Mouse (Mus musculus): ENCODE measurements around the gene Olfr90. TPM values are rescaled to one million over a fixed set of nuclear protein-coding genes. Genes with fewer than 3 reads are reported as not detected.
A peak's percentile ranks its signal among the peaks of the same experiment; 100 is the strongest.

Olfr90 gene
- polyA plus RNA-seq, 1 experiment from 2014 or later: not detected

DNA sequence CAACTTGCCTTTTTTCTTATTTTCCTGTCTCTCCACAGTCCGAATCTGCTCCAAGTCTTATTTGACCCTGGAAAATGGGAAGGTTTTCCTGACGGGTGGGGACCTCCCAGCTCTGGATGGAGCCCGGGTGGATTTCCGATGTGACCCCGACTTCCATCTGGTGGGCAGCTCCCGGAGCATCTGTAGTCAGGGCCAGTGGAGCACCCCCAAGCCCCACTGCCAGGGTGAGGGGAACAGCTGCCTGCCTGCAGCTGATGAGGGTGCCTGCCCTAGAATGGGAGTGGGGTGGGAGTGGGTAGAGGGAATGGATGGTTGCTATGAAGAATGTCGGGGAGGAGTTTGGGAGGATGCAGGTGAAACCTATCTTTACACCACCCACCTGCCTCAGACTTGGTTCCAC is 39.9 kb downstream of the Olfr90 start:
- Histone ChIP-seq H3K9me3 (ENCODE audit: low read length) (no peaks in the 10 kb centered on the region), H3K4me2 (replicated peaks; ENCODE audit: low read depth, low read length) (no peak overlapping the region), H3K36me3 (ENCODE audit: insufficient read depth, low read length) (0 out of 2 replicates have a peak, but pooled peaks cover 3% of the 10 kb centered on the region), H3K4me1 (ENCODE audit: insufficient read depth, low read length) (peaks cover 24% of the 10 kb centered on the region), H3K9ac (replicated peaks; ENCODE audit: low read length) (no peak overlapping the region), H3K27ac (ENCODE audit: low read length) (no peak overlapping the region), H3K27me3 (ENCODE audit: insufficient read depth, low read length) (no peaks in the 10 kb centered on the region), H3K4me3 (ENCODE audit: low read length) (no peak overlapping the region)
- 74% methylated on average over 7 of the region's 7 CpGs for WGBS
- no peak for ATAC-seq (ENCODE audit: low FRiP score, low TSS enrichment)

DNA sequence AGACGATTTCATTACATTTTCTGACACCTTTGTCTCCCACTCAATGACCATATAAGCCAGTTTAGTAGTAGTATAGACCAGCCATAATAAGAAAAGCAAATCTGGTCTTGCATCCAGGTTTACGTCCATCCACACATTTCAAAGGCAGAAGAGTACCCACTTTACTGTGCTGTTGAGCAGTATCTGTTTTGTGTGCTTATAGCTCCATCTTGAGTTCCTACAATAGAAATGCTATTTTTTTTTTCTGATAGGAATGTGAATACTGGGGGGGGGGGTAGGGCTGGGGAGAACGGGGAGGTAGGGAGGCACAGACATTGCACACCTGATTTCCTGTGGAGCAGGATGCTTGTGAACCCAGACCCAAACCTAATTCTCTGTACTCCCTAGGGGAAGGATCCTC is 40.3 kb downstream of the Olfr90 start:
- Histone ChIP-seq H3K9ac (replicated peaks; ENCODE audit: low read length) (no peak overlapping the region), H3K4me2 (replicated peaks; ENCODE audit: low read depth, low read length) (no peak overlapping the region), H3K4me1 (ENCODE audit: insufficient read depth, low read length) (peaks cover 24% of the 10 kb centered on the region), H3K4me3 (ENCODE audit: low read length) (no peak overlapping the region), H3K27me3 (ENCODE audit: insufficient read depth, low read length) (no peaks in the 10 kb centered on the region), H3K27ac (ENCODE audit: low read length) (no peak overlapping the region), H3K36me3 (ENCODE audit: insufficient read depth, low read length) (0 out of 2 replicates have a peak, but pooled peaks cover 3% of the 10 kb centered on the region), H3K9me3 (ENCODE audit: low read length) (no peaks in the 10 kb centered on the region)
- WGBS: 41% methylated on average over 3 of the region's 3 CpGs
- no peak for ATAC-seq (ENCODE audit: low FRiP score, low TSS enrichment)

DNA sequence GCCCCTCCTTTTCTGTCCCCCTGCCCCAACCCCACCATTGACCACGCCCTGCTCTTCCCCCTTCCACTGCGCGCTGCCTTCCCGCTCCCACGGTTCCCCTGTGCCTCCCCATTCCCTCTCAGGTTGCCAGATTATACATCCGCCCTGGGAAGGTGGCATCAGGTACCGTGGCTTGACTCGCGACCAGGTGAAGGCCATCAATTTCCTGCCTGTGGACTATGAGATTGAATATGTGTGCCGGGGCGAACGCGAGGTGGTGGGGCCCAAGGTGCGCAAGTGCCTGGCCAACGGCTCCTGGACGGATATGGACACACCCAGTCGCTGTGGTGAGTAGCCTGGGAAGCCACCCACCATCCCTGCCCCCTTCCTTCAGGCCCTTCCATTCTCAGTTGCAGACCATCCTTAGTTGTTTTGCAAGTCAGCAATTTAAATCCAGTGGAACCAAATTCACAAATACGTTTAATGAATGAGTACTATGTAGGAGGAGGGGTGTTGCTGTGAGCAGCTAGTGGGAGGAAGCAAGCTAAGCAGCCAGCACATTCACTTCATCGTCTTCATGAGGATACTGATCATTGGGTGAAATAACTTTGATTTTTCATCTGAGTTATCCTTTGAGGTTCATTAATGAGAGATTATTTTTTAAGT is 40.8 kb downstream of the Olfr90 start:
- no peaks in the 10 kb centered on the region for H3K27me3 ChIP-seq (ENCODE audit: insufficient read depth, low read length)
- peak overlapping the region; percentile 95 for H3K4me2 ChIP-seq (replicated peaks; ENCODE audit: low read depth, low read length)
- no peak overlapping the region; the same call in 1 of the 2 replicates for H3K9ac ChIP-seq (replicated peaks; ENCODE audit: low read length)
- 0 out of 2 replicates have a peak, but pooled peaks cover 2% of the 10 kb centered on the region for H3K36me3 ChIP-seq (ENCODE audit: insufficient read depth, low read length)
- no peak overlapping the region for H3K27ac ChIP-seq (ENCODE audit: low read length)
- H3K9me3 ChIP-seq (ENCODE audit: low read length): no peaks in the 10 kb centered on the region
- 23% methylated on average over 19 of the region's 19 CpGs for WGBS
- ATAC-seq (ENCODE audit: low FRiP score, low TSS enrichment): no peak
- peak overlapping the region; percentile 87 for H3K4me3 ChIP-seq (ENCODE audit: low read length)
- peaks cover 24% of the 10 kb centered on the region for H3K4me1 ChIP-seq (ENCODE audit: insufficient read depth, low read length)

DNA sequence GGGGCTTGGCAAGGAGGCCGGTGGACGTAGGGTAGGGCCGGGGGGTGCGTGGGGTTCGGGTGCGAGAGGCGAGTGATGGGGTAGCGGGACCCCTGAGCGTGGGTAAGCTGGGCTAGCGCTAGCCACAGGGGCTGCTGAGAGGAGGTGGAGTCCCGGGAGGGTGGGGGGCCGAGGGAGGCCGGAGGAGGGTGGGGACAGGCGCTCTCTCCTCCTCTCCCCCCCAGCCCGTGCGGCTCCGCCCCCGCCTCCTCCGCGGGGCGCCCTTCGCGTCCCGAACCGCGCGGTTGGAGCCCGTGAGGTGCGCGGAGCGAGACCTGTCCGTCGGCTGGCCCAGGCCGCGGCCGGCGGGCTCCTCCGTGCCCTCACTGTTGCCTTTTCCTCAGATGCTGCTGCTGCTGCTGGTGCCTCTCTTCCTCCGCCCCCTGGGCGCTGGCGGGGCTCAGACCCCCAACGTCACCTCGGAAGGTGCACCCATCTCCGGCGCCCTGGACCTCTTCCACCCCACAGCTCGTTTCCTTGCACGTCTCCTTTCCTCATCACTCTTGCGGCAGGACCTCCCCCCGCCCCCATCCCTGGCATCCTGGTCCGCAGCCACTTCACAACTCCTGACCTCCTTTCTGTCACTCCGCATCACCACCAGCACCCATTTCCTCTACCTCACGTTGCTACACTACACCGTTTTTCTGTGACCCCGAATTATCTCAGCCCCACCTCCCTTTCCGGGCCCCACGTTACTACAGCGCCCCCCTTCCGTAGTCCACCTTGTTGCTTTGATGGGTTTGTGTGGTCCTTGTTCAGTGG is 41.8 kb downstream of the Olfr90 start:
- Histone ChIP-seq H3K36me3 (ENCODE audit: insufficient read depth, low read length) (no peaks in the 10 kb centered on the region), H3K27me3 (ENCODE audit: insufficient read depth, low read length) (no peaks in the 10 kb centered on the region), H3K9me3 (ENCODE audit: low read length) (no peaks in the 10 kb centered on the region), H3K4me3 (ENCODE audit: low read length) (peak overlapping the region; percentile 87), H3K4me2 (replicated peaks; ENCODE audit: low read depth, low read length) (peak overlapping the region; percentile 95), H3K9ac (replicated peaks; ENCODE audit: low read length) (peak overlapping the region; percentile 93), H3K4me1 (ENCODE audit: insufficient read depth, low read length) (peaks cover 24% of the 10 kb centered on the region), H3K27ac (ENCODE audit: low read length) (peak overlapping the region; percentile 78)
- ATAC-seq (ENCODE audit: low FRiP score, low TSS enrichment): peak; percentile 75
- 0% methylated on average over 45 of the region's 58 CpGs for WGBS

DNA sequence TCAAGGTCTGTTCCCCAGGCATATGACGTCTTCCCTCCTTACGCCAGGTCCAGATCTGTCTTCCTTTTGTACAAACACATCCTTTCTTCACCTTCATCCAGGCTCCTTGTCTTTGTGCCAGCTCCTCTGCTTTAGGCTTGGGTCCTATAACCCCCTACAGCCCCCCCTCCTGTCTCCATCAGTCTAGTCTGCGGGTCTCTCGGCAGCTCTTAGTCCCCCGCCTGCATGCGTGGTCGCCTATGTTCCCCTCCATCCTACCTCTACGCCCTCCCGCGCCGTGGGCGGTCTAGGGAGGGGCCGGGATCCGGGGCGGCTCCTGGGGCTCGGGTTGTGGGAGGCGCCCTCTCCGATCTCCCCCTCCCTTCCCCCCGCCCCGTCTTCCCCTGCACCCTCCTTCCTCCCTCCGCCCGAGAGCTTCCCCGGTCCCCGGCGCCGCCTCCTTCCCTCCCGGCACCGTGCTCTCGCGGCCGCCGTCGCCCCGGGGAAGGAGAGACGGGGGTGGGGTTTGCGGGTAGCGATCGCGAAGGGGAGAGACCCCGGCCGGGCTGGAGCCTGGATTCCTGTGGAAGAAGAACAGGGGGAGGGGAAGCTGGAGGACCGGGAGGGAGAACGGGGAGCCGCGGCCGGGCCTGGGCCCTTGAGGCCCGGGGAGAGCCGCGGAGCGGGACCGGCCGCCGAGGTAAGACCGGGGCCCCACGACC is 42.5 kb downstream of the Olfr90 start, which contains the start of gene Gabbr1:
Gene Gabbr1 (plus strand): TSS at position 356 of the 701 bp plus-strand sequence.
- peaks cover 24% of the 10 kb centered on the region for H3K4me1 ChIP-seq (ENCODE audit: insufficient read depth, low read length)
- no peaks in the 10 kb centered on the region for H3K36me3 ChIP-seq (ENCODE audit: insufficient read depth, low read length)
- H3K4me2 ChIP-seq (replicated peaks; ENCODE audit: low read depth, low read length): peak within 1 kb of the TSS; percentile 95
- ATAC-seq (ENCODE audit: low FRiP score, low TSS enrichment): peak; percentile 88
- H3K9ac ChIP-seq (replicated peaks; ENCODE audit: low read length): peak within 1 kb of the TSS; percentile 93
- H3K27me3 ChIP-seq (ENCODE audit: insufficient read depth, low read length): no peaks in the 10 kb centered on the region
- H3K9me3 ChIP-seq (ENCODE audit: low read length): no peaks in the 10 kb centered on the region
- WGBS: under 1% methylated on average over 29 of the region's 55 CpGs
- peak within 1 kb of the TSS; percentile 87 for H3K4me3 ChIP-seq (ENCODE audit: low read length)
- peak within 1 kb of the TSS; percentile 78 for H3K27ac ChIP-seq (ENCODE audit: low read length)

DNA sequence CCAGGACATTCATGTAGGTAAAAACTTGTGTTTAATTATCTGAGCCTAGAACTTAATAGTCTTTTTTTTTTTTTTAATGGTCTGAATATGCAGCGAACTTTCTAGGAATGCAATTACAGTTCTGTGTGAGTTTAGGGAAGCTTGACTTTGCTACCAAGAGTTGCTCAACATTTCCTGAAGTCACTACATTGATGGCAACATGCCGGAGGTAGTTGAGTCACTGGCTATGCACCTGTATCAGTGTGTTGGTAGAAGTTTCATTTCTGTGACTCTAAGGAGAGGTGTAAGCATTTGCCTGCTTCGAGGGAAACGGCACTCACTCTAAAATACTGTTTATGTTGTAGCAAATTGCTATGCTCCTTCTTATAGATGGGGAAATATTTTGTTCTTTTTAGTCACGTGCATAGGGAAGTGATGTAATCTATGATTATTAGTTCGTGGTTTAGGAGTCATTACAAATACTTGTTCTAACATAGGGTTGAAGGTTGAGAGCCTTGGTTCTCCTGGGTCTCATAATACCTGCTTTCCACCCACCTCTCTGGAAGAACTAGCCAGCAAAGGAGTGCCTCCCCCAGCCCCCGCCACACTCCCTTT is 43.6 kb downstream of the Olfr90 start:
- WGBS: 66% methylated on average over 7 of the region's 7 CpGs
- Histone ChIP-seq H3K4me3 (ENCODE audit: low read length) (peak overlapping the region; percentile 87), H3K9me3 (ENCODE audit: low read length) (no peaks in the 10 kb centered on the region), H3K4me2 (replicated peaks; ENCODE audit: low read depth, low read length) (peak overlapping the region; percentile 95), H3K36me3 (ENCODE audit: insufficient read depth, low read length) (no peaks in the 10 kb centered on the region), H3K27ac (ENCODE audit: low read length) (no peak overlapping the region), H3K9ac (replicated peaks; ENCODE audit: low read length) (no peak overlapping the region; the same call in 1 of the 2 replicates), H3K27me3 (ENCODE audit: insufficient read depth, low read length) (no peaks in the 10 kb centered on the region), H3K4me1 (ENCODE audit: insufficient read depth, low read length) (peaks cover 21% of the 10 kb centered on the region)
- ATAC-seq (ENCODE audit: low FRiP score, low TSS enrichment): no peak

DNA sequence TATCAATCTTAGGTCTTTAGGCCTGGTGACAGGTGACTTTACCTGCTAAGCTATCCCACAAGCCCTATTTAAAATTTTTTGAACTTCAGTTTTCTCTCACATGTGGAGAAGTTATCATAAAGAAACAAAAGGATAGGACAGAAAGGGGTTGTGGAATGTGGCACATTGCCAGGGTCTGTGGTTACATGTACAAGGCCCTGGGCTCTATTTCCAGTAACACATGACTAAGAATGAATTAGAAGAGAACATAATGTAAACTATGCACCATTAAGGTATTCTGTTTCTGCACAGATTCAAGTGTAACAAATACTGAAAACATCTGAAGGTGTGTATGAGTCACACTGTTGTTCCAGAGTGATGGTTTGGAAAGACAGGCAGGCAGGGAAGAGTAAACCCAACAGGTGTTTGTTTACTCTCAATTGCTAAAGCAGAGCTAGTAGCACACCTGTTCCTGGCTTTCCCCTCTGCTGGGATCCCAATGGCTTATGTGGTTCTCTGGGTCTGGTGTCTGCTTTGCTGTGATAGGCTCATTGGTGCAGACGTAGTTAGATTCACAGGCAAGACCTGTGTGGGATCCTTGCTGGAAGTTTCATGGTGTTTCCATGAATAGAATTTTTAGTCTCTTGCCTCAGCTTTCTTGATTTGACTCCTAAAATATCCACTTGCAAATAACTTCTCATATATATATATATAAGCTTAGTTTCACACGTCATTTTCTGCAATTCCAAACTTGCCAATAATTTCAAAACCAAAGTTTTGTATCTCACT is 49.0 kb downstream of the Olfr90 start:
- 90% methylated on average over 2 of the region's 2 CpGs for WGBS
- no peak overlapping the region for H3K9ac ChIP-seq (replicated peaks; ENCODE audit: low read length)
- no peaks in the 10 kb centered on the region for H3K4me1 ChIP-seq (ENCODE audit: insufficient read depth, low read length)
- H3K9me3 ChIP-seq (ENCODE audit: low read length): no peaks in the 10 kb centered on the region
- no peak overlapping the region for H3K4me3 ChIP-seq (ENCODE audit: low read length)
- ATAC-seq (ENCODE audit: low FRiP score, low TSS enrichment): no peak
- H3K27ac ChIP-seq (ENCODE audit: low read length): no peak overlapping the region
- no peaks in the 10 kb centered on the region for H3K27me3 ChIP-seq (ENCODE audit: insufficient read depth, low read length)
- H3K4me2 ChIP-seq (replicated peaks; ENCODE audit: low read depth, low read length): no peak overlapping the region
- H3K36me3 ChIP-seq (ENCODE audit: insufficient read depth, low read length): no peaks in the 10 kb centered on the region
